Mouse (Mus musculus) midbrain, postnatal 0 days (tissue): ENCODE data around the gene Usp10. TPM values are rescaled to one million over a fixed set of nuclear protein-coding genes. Genes with fewer than 3 reads are reported as not detected.

Experiments
- ATAC-seq: fragments of 200-750 bp; cut with Nextera tagmentation; 2 replicates; pipeline ENCODE4 v1.8.0; 2017; ENCODE audit warnings: moderate number of reproducible peaks, mild to moderate bottlenecking, moderate TSS enrichment, moderate library complexity; ENCODE audit not compliant: low FRiP score
- DNase-seq: peaks from one replicate; pipeline ENCODE4 v3.0.0-alpha.2; 2015; ENCODE audit warnings: low spot score
- H3K27ac ChIP-seq: fragments of 300-500 bp; sonication (generic); 2 replicates; pipeline ENCODE4 v1.5.1; 2014; ENCODE audit warnings: low read depth, mild to moderate bottlenecking, low read length, mixed read lengths
- H3K27me3 ChIP-seq: fragments of 300-500 bp; sonication (generic); 2 replicates; pipeline ENCODE4 v1.6.1; 2014; ENCODE audit warnings: low read length, control low read depth, mixed read lengths; ENCODE audit not compliant: insufficient read depth
- H3K36me3 ChIP-seq: fragments of 300-500 bp; sonication (generic); 2 replicates; pipeline ENCODE4 v1.6.1; 2014; ENCODE audit warnings: low read length, control low read depth, mixed read lengths; ENCODE audit not compliant: insufficient read depth
- H3K4me1 ChIP-seq: fragments of 300-500 bp; sonication (generic); 2 replicates; pipeline ENCODE4 v1.6.1; 2014; ENCODE audit warnings: mild to moderate bottlenecking, control low read depth, antibody characterized with exemption, low read length, mixed read lengths; ENCODE audit not compliant: insufficient read depth
- H3K4me2 ChIP-seq: fragments of 300-500 bp; sonication (generic); 2 replicates; pipeline ENCODE4 v1.6.1; 2014; ENCODE audit warnings: low read depth, mild to moderate bottlenecking, low read length, mixed read lengths; ENCODE audit not compliant: poor library complexity, severe bottlenecking
- H3K4me3 ChIP-seq: fragments of 300-500 bp; sonication (generic); 2 replicates; pipeline ENCODE4 v1.5.1; 2014; ENCODE audit warnings: low read depth, mild to moderate bottlenecking, low read length, moderate library complexity
- H3K9ac ChIP-seq: fragments of 300-500 bp; sonication (generic); replicated peaks from 2 replicates; pipeline ENCODE4 v1.6.1; 2014; ENCODE audit warnings: mild to moderate bottlenecking, low read length, moderate library complexity, mixed read lengths; ENCODE audit not compliant: poor library complexity, severe bottlenecking
- H3K9me3 ChIP-seq: fragments of 300-500 bp; sonication (generic); 2 replicates; pipeline ENCODE4 v1.6.1; 2016; ENCODE audit warnings: low read length, control low read depth
- CTCF ChIP-seq: IDR thresholded peaks from 2 replicates; pipeline ENCODE4 v1.5.1; 2016; ENCODE audit warnings: antibody characterized with exemption, mild to moderate bottlenecking
- WGBS: fragments of 180-500 bp; shearing (Covaris S2); extraction: QIAGEN DNeasy Blood & Tissue Kit; methylation state at CpG from one replicate; pipeline ENCODE4 v1.1.7; 2014; 5-methylcytosine and 5-hydroxymethylcytosine counted together
- polyA plus RNA-seq: library from polyadenylated mRNA; unstranded; fragments of >200 nt; fragmentation: Nextera tagmentation; extraction: Ambion mirVana; gene quantifications from 2 replicates; pipeline ENCODE4 v1.2.1, GENCODE M21; 2015
- total RNA-seq: library from RNA; depleted of rRNA; stranded (reverse); fragments of >200 nt; gene quantifications from 2 replicates; pipeline ENCODE4 v1.2.3, GENCODE M21; 2014

The Usp10 gene
- total and polyA plus RNA-seq, 2 experiments from 2014 or later = 88.8 to 93.6 TPM

- Histone ChIP-seq H3K27ac (no peak overlapping the region), H3K4me1 (no peaks in the 10 kb centered on the region), H3K36me3 (no peaks in the 10 kb centered on the region), H3K27me3 (0 out of 2 replicates have a peak, but pooled peaks cover 5% of the 10 kb centered on the region), H3K9me3 (no peaks in the 10 kb centered on the region), H3K9ac (no peak overlapping the region), H3K4me3 (no peak overlapping the region), H3K4me2 (no peak overlapping the region)
- DNase-seq (no peak), ATAC-seq (no peak)
- TF ChIP-seq CTCF = no peak
- 74% methylated on average over 15 of the region's 15 CpGs for WGBS
These were observed 77.9 kb downstream of the Usp10 start for GRCm38 (mm10) chr8:119988087-119988486.

- peak; percentile 36; the same call in 1 of the 2 replicates for TF ChIP-seq CTCF
- H3K9me3 ChIP-seq = no peaks in the 10 kb centered on the region
- H3K27me3 ChIP-seq = 0 out of 2 replicates have a peak, but pooled peaks cover 9% of the 10 kb centered on the region
- H3K27ac ChIP-seq = no peak within 1 kb of the TSS
- DNase-seq (peak; percentile 84), ATAC-seq (peak; percentile 81; the same call in 1 of the 2 replicates)
- no peaks in the 10 kb centered on the region for H3K36me3 ChIP-seq
- no peaks in the 10 kb centered on the region for H3K4me1 ChIP-seq
- under 1% methylated on average over 25 of the region's 25 CpGs for WGBS
- peak within 1 kb of the TSS; percentile 67 for H3K4me2 ChIP-seq
- peak within 1 kb of the TSS; percentile 34; the same call in 1 of the 2 replicates for H3K9ac ChIP-seq
- peak within 1 kb of the TSS; percentile 38 for H3K4me3 ChIP-seq
These were observed 82.1 kb downstream of the Usp10 start, which contains the start of gene Crispld2 for GRCm38 (mm10) chr8:119992249-119992648. Gene Crispld2, plus strand, starts transcription at chr8:119992438.

- DNase-seq = no peak
- H3K27ac ChIP-seq = no peak overlapping the region
- H3K27me3 ChIP-seq = 0 out of 2 replicates have a peak, but pooled peaks cover 9% of the 10 kb centered on the region
- TF ChIP-seq CTCF = no peak
- H3K4me3 ChIP-seq = no peak overlapping the region
- H3K4me2 ChIP-seq = no peak overlapping the region
- no peaks in the 10 kb centered on the region for H3K36me3 ChIP-seq
- H3K9ac ChIP-seq = no peak overlapping the region
- no peak for ATAC-seq
- no peaks in the 10 kb centered on the region for H3K9me3 ChIP-seq
- no peaks in the 10 kb centered on the region for H3K4me1 ChIP-seq
- WGBS = 85% methylated on average over 7 of the region's 7 CpGs
These were observed 84.0 kb downstream of the Usp10 start for GRCm38 (mm10) chr8:119994114-119994513.

GRCm38 (mm10) chr8:119994556-119994955 lies 84.4 kb downstream of the Usp10 start:
- TF ChIP-seq CTCF = no peak
- no peak for ATAC-seq
- Histone ChIP-seq H3K4me3 (no peak overlapping the region), H3K27ac (no peak overlapping the region), H3K4me2 (no peak overlapping the region), H3K4me1 (no peaks in the 10 kb centered on the region), H3K9ac (no peak overlapping the region), H3K27me3 (0 out of 2 replicates have a peak, but pooled peaks cover 9% of the 10 kb centered on the region), H3K9me3 (no peaks in the 10 kb centered on the region), H3K36me3 (no peaks in the 10 kb centered on the region)
- DNase-seq = no peak
- WGBS = 71% methylated on average over 6 of the region's 6 CpGs

- 83% methylated on average over 4 of the region's 4 CpGs for WGBS
- no peaks in the 10 kb centered on the region for H3K36me3 ChIP-seq
These were observed 87.1 kb downstream of the Usp10 start for GRCm38 (mm10) chr8:119997266-119997665.

GRCm38 (mm10) chr8:120000461-120000860 lies 90.3 kb downstream of the Usp10 start:
- 69% methylated on average over 8 of the region's 8 CpGs for WGBS
- Histone ChIP-seq H3K27me3 (no peaks in the 10 kb centered on the region), H3K27ac (no peak overlapping the region), H3K4me1 (peaks cover 7% of the 10 kb centered on the region; the same call in 1 of the 2 replicates), H3K9me3 (no peaks in the 10 kb centered on the region), H3K4me2 (no peak overlapping the region), H3K9ac (no peak overlapping the region), H3K36me3 (no peaks in the 10 kb centered on the region), H3K4me3 (no peak overlapping the region)
- ATAC-seq = no peak
- TF ChIP-seq CTCF = no peak
- DNase-seq = no peak

More at GRCm38 (mm10) chr8:119997266-119997665, 87.1 kb downstream of the Usp10 start:
- DNase-seq (no peak), ATAC-seq (no peak)
- H3K4me2 ChIP-seq = no peak overlapping the region
- H3K4me3 ChIP-seq = no peak overlapping the region
- H3K4me1 ChIP-seq = no peaks in the 10 kb centered on the region
- H3K27me3 ChIP-seq = 0 out of 2 replicates have a peak, but pooled peaks cover 4% of the 10 kb centered on the region
- H3K9me3 ChIP-seq = no peaks in the 10 kb centered on the region
- H3K9ac ChIP-seq = no peak overlapping the region
- no peak overlapping the region for H3K27ac ChIP-seq
- TF ChIP-seq CTCF = no peak
